Mouse (Mus musculus): ENCODE data around the gene Ryr1. TPM values are rescaled to one million over a fixed set of nuclear protein-coding genes. Genes with fewer than 3 reads are reported as not detected.
A peak's percentile ranks its signal among the peaks of the same experiment; 100 is the strongest.

Ryr1 gene
- polyA plus RNA-seq, 1 experiment from 2014 or later: 19.7 TPM

GRCm38 (mm10) chr7:29017222-29017621 is 107.8 kb downstream of the Ryr1 start:
- H3K27ac ChIP-seq (ENCODE audit: low read length): no peak overlapping the region
- 86% methylated on average over 7 of the region's 7 CpGs for WGBS
- H3K36me3 ChIP-seq (ENCODE audit: control insufficient read depth, insufficient read depth): no peaks in the 10 kb centered on the region
- peaks cover 31% of the 10 kb centered on the region for H3K27me3 ChIP-seq (replicated peaks; ENCODE audit: control insufficient read depth, insufficient read depth, low read length)
- no peak overlapping the region for H3K4me3 ChIP-seq (replicated peaks; ENCODE audit: low read length)
- H3K9me3 ChIP-seq (ENCODE audit: control insufficient read depth, low read length): no peaks in the 10 kb centered on the region
- peaks cover 8% of the 10 kb centered on the region for H3K4me1 ChIP-seq (replicated peaks; ENCODE audit: control insufficient read depth, insufficient read depth, low read length)
- no peak overlapping the region for H3K4me2 ChIP-seq (ENCODE audit: low read length)
- H3K9ac ChIP-seq (replicated peaks; ENCODE audit: low read depth, low read length): no peak overlapping the region
- no peak for ATAC-seq

GRCm38 (mm10) chr7:29016440-29016839 is 108.5 kb downstream of the Ryr1 start:
- H3K27ac ChIP-seq (ENCODE audit: low read length): no peak overlapping the region
- WGBS: 88% methylated on average over 7 of the region's 7 CpGs
- ATAC-seq: no peak
- H3K27me3 ChIP-seq (replicated peaks; ENCODE audit: control insufficient read depth, insufficient read depth, low read length): peaks cover 31% of the 10 kb centered on the region
- H3K9me3 ChIP-seq (ENCODE audit: control insufficient read depth, low read length): no peaks in the 10 kb centered on the region
- no peak overlapping the region for H3K4me2 ChIP-seq (ENCODE audit: low read length)
- H3K9ac ChIP-seq (replicated peaks; ENCODE audit: low read depth, low read length): no peak overlapping the region
- no peak overlapping the region for H3K4me3 ChIP-seq (replicated peaks; ENCODE audit: low read length)
- H3K36me3 ChIP-seq (ENCODE audit: control insufficient read depth, insufficient read depth): no peaks in the 10 kb centered on the region
- H3K4me1 ChIP-seq (replicated peaks; ENCODE audit: control insufficient read depth, insufficient read depth, low read length): peaks cover 8% of the 10 kb centered on the region

- no peaks in the 10 kb centered on the region for H3K36me3 ChIP-seq (ENCODE audit: control insufficient read depth, insufficient read depth)
- peaks cover 8% of the 10 kb centered on the region for H3K4me1 ChIP-seq (replicated peaks; ENCODE audit: control insufficient read depth, insufficient read depth, low read length)
- no peak overlapping the region for H3K4me3 ChIP-seq (replicated peaks; ENCODE audit: low read length)
- WGBS: 94% methylated on average over 1 of the region's 1 CpGs
- ATAC-seq: no peak
- H3K4me2 ChIP-seq (ENCODE audit: low read length): no peak overlapping the region
- H3K9ac ChIP-seq (replicated peaks; ENCODE audit: low read depth, low read length): no peak overlapping the region
- no peak overlapping the region for H3K27ac ChIP-seq (ENCODE audit: low read length)
- H3K9me3 ChIP-seq (ENCODE audit: control insufficient read depth, low read length): no peaks in the 10 kb centered on the region
- H3K27me3 ChIP-seq (replicated peaks; ENCODE audit: control insufficient read depth, insufficient read depth, low read length): peaks cover 20% of the 10 kb centered on the region
Measured at GRCm38 (mm10) chr7:29014984-29015383, 110.0 kb downstream of the Ryr1 start.

GRCm38 (mm10) chr7:29008714-29009113 is 116.3 kb downstream of the Ryr1 start:
- Histone ChIP-seq H3K9ac (replicated peaks; ENCODE audit: low read depth, low read length) (no peak overlapping the region), H3K36me3 (ENCODE audit: control insufficient read depth, insufficient read depth) (no peaks in the 10 kb centered on the region), H3K27ac (ENCODE audit: low read length) (no peak overlapping the region), H3K9me3 (ENCODE audit: control insufficient read depth, low read length) (no peaks in the 10 kb centered on the region), H3K27me3 (replicated peaks; ENCODE audit: control insufficient read depth, insufficient read depth, low read length) (no peaks in the 10 kb centered on the region), H3K4me2 (ENCODE audit: low read length) (no peak overlapping the region), H3K4me3 (replicated peaks; ENCODE audit: low read length) (no peak overlapping the region), H3K4me1 (replicated peaks; ENCODE audit: control insufficient read depth, insufficient read depth, low read length) (no peaks in the 10 kb centered on the region)
- 80% methylated on average over 9 of the region's 9 CpGs for WGBS
- ATAC-seq: no peak

- no peak overlapping the region for H3K4me3 ChIP-seq (replicated peaks; ENCODE audit: low read length)
- H3K9me3 ChIP-seq (ENCODE audit: control insufficient read depth, low read length): no peaks in the 10 kb centered on the region
- H3K27ac ChIP-seq (ENCODE audit: low read length): no peak overlapping the region
- H3K36me3 ChIP-seq (ENCODE audit: control insufficient read depth, insufficient read depth): no peaks in the 10 kb centered on the region
- H3K9ac ChIP-seq (replicated peaks; ENCODE audit: low read depth, low read length): no peak overlapping the region
- H3K4me1 ChIP-seq (replicated peaks; ENCODE audit: control insufficient read depth, insufficient read depth, low read length): no peaks in the 10 kb centered on the region
- H3K27me3 ChIP-seq (replicated peaks; ENCODE audit: control insufficient read depth, insufficient read depth, low read length): no peaks in the 10 kb centered on the region
- no peak overlapping the region for H3K4me2 ChIP-seq (ENCODE audit: low read length)
- ATAC-seq: no peak
- 92% methylated on average over 10 of the region's 10 CpGs for WGBS
Measured at GRCm38 (mm10) chr7:29008171-29008570, 116.8 kb downstream of the Ryr1 start.

- 81% methylated on average over 9 of the region's 9 CpGs for WGBS
- no peak for ATAC-seq
- H3K4me2 ChIP-seq (ENCODE audit: low read length): no peak overlapping the region
- H3K4me3 ChIP-seq (replicated peaks; ENCODE audit: low read length): no peak overlapping the region
- no peaks in the 10 kb centered on the region for H3K4me1 ChIP-seq (replicated peaks; ENCODE audit: control insufficient read depth, insufficient read depth, low read length)
- no peak overlapping the region for H3K27ac ChIP-seq (ENCODE audit: low read length)
- H3K27me3 ChIP-seq (replicated peaks; ENCODE audit: control insufficient read depth, insufficient read depth, low read length): no peaks in the 10 kb centered on the region
- H3K36me3 ChIP-seq (ENCODE audit: control insufficient read depth, insufficient read depth): no peaks in the 10 kb centered on the region
- no peak overlapping the region for H3K9ac ChIP-seq (replicated peaks; ENCODE audit: low read depth, low read length)
- no peaks in the 10 kb centered on the region for H3K9me3 ChIP-seq (ENCODE audit: control insufficient read depth, low read length)
Measured at GRCm38 (mm10) chr7:29007224-29008101, 117.5 kb downstream of the Ryr1 start.

- Histone ChIP-seq H3K4me1 (replicated peaks; ENCODE audit: control insufficient read depth, insufficient read depth, low read length) (peaks cover 8% of the 10 kb centered on the region), H3K4me2 (ENCODE audit: low read length) (peak overlapping the region; percentile 69), H3K27ac (ENCODE audit: low read length) (no peak overlapping the region), H3K9me3 (ENCODE audit: control insufficient read depth, low read length) (no peaks in the 10 kb centered on the region), H3K27me3 (replicated peaks; ENCODE audit: control insufficient read depth, insufficient read depth, low read length) (peaks cover 4% of the 10 kb centered on the region; the same call in 1 of the 2 replicates), H3K36me3 (ENCODE audit: control insufficient read depth, insufficient read depth) (no peaks in the 10 kb centered on the region), H3K9ac (replicated peaks; ENCODE audit: low read depth, low read length) (peak overlapping the region; percentile 55), H3K4me3 (replicated peaks; ENCODE audit: low read length) (peak overlapping the region; percentile 47)
- 5% methylated on average over 43 of the region's 43 CpGs for WGBS
- ATAC-seq: peak; percentile 66
Measured at GRCm38 (mm10) chr7:29000651-29001605, 124.1 kb downstream of the Ryr1 start.

GRCm38 (mm10) chr7:28993402-28993801 is 131.6 kb downstream of the Ryr1 start:
- Histone ChIP-seq H3K4me3 (replicated peaks; ENCODE audit: low read length) (no peak overlapping the region), H3K27me3 (replicated peaks; ENCODE audit: control insufficient read depth, insufficient read depth, low read length) (no peaks in the 10 kb centered on the region), H3K4me1 (replicated peaks; ENCODE audit: control insufficient read depth, insufficient read depth, low read length) (no peaks in the 10 kb centered on the region), H3K36me3 (ENCODE audit: control insufficient read depth, insufficient read depth) (no peaks in the 10 kb centered on the region), H3K27ac (ENCODE audit: low read length) (no peak overlapping the region), H3K9me3 (ENCODE audit: control insufficient read depth, low read length) (no peaks in the 10 kb centered on the region), H3K4me2 (ENCODE audit: low read length) (no peak overlapping the region), H3K9ac (replicated peaks; ENCODE audit: low read depth, low read length) (no peak overlapping the region)
- no peak for ATAC-seq
- WGBS: 83% methylated on average over 3 of the region's 3 CpGs

- no peaks in the 10 kb centered on the region for H3K9me3 ChIP-seq (ENCODE audit: control insufficient read depth, low read length)
- ATAC-seq: no peak
- H3K36me3 ChIP-seq (ENCODE audit: control insufficient read depth, insufficient read depth): no peaks in the 10 kb centered on the region
- H3K9ac ChIP-seq (replicated peaks; ENCODE audit: low read depth, low read length): no peak overlapping the region
- no peak overlapping the region for H3K27ac ChIP-seq (ENCODE audit: low read length)
- 76% methylated on average over 3 of the region's 3 CpGs for WGBS
- H3K4me1 ChIP-seq (replicated peaks; ENCODE audit: control insufficient read depth, insufficient read depth, low read length): no peaks in the 10 kb centered on the region
- H3K27me3 ChIP-seq (replicated peaks; ENCODE audit: control insufficient read depth, insufficient read depth, low read length): no peaks in the 10 kb centered on the region
- H3K4me2 ChIP-seq (ENCODE audit: low read length): no peak overlapping the region
- no peak overlapping the region for H3K4me3 ChIP-seq (replicated peaks; ENCODE audit: low read length)
Measured at GRCm38 (mm10) chr7:28992997-28993396, 132.0 kb downstream of the Ryr1 start.

Measured in forebrain, embryonic 16.5 days (tissue).